Mouse (Mus musculus) CH12.LX (cell line): Measurements from ENCODE around the gene Ifi35. TPM values are rescaled to one million over a fixed set of nuclear protein-coding genes. Genes with fewer than 3 reads are reported as not detected.

ENCODE experiments used
- DNase-seq: peaks from one replicate; pipeline ENCODE4 v3.0.0-alpha.2; 2013; ENCODE audit errors: extremely low read depth
- H3K27ac ChIP-seq: 2 replicates; pipeline ENCODE4 v1.5.1; 2012; ENCODE audit warnings: low read depth, mild to moderate bottlenecking, control low read depth, moderate library complexity; ENCODE audit not compliant: insufficient read depth
- H3K27me3 ChIP-seq: replicated peaks from 2 replicates; pipeline ENCODE3; 2012; ENCODE audit warnings: inconsistent platforms
- H3K36me3 ChIP-seq, 2 experiments: replicated peaks in 1 of 2; 2 replicates each; pipeline versions ENCODE3 to v1.6.1; 2012; ENCODE audit warnings: inconsistent platforms in 1 of 2, low read length in 1 of 2, mild to moderate bottlenecking in 1 of 2, mixed read lengths in 1 of 2, moderate library complexity in 1 of 2; ENCODE audit not compliant: control insufficient read depth in 1 of 2, insufficient read depth in 1 of 2
- H3K4me1 ChIP-seq, 2 experiments: 2 replicates each; pipeline ENCODE4 v1.6.1; 2012; ENCODE audit warnings: inconsistent platforms in 1 of 2, moderate library complexity in 1 of 2; ENCODE audit not compliant: insufficient read depth in 2 of 2, control insufficient read depth in 1 of 2
- H3K4me2 ChIP-seq: 2 replicates; pipeline ENCODE4 v1.6.1; 2012; ENCODE audit warnings: low read depth, mild to moderate bottlenecking, control low read depth; ENCODE audit not compliant: poor library complexity, insufficient read depth, severe bottlenecking
- H3K4me3 ChIP-seq, 3 experiments: fragments of 150-350 bp in 1 of 3; sonication (generic) in 1 of 3; replicated peaks in 1 of 3; 2 replicates each; pipeline versions ENCODE3 to v1.5.1; 2011 to 2012; ENCODE audit warnings: low read depth in 2 of 3, low read length in 2 of 3, mild to moderate bottlenecking in 2 of 3, moderate library complexity in 2 of 3, control low read depth in 1 of 3, improper control_type of control experiment in 1 of 3, inconsistent platforms in 1 of 3, mixed read lengths in 1 of 3; ENCODE audit not compliant: poor library complexity in 1 of 3
- H3K79me2 ChIP-seq: replicated peaks from 2 replicates; pipeline ENCODE4 v1.6.1; 2012; ENCODE audit warnings: mild to moderate bottlenecking, moderate library complexity; ENCODE audit not compliant: control insufficient read depth, poor library complexity, insufficient read depth, severe bottlenecking; ENCODE audit errors: extremely low read depth
- H3K9ac ChIP-seq: 2 replicates; pipeline ENCODE4 v1.6.1; 2012; ENCODE audit warnings: low read depth, mild to moderate bottlenecking, control low read depth, moderate library complexity; ENCODE audit not compliant: insufficient read depth
- H3K9me3 ChIP-seq: replicated peaks from 2 replicates; pipeline ENCODE3; 2012; ENCODE audit warnings: low read length, inconsistent platforms, mixed read lengths
- CHD2 ChIP-seq: IDR thresholded peaks from 2 replicates; pipeline ENCODE4 v1.6.1; 2011; ENCODE audit warnings: low read length, improper control_type of control experiment
- CTCF ChIP-seq, 2 experiments: IDR thresholded peaks in 1 of 2; conservative IDR thresholded peaks in 1 of 2; 2 replicates each; pipeline ENCODE4 v1.5.1; 2011 to 2012; ENCODE audit warnings: low read depth in 2 of 2, low read length in 2 of 2, improper control_type of control experiment in 1 of 2, inconsistent platforms in 1 of 2, mild to moderate bottlenecking in 1 of 2, moderate library complexity in 1 of 2
- ELF1 ChIP-seq: IDR thresholded peaks from 2 replicates; pipeline ENCODE4 v1.6.1; 2014; ENCODE audit warnings: low read depth, mild to moderate bottlenecking, inconsistent platforms, low read length, improper control_type of control experiment
- EP300 ChIP-seq: IDR thresholded peaks from 2 replicates; pipeline ENCODE4 v1.6.1; 2011; ENCODE audit warnings: low read length, improper control_type of control experiment
- GABPA ChIP-seq: IDR thresholded peaks from 2 replicates; pipeline ENCODE4 v1.6.1; 2012; ENCODE audit warnings: low read depth, low read length, improper control_type of control experiment, inconsistent platforms; ENCODE audit not compliant: insufficient replicate concordance
- IRF4 ChIP-seq: IDR thresholded peaks from 2 replicates; pipeline ENCODE4 v1.6.1; 2014; ENCODE audit warnings: low read depth, mild to moderate bottlenecking, inconsistent platforms, low read length, improper control_type of control experiment
- JUND ChIP-seq: conservative IDR thresholded peaks from 2 replicates; pipeline ENCODE4 v1.6.1; 2011; ENCODE audit warnings: low read depth, low read length, improper control_type of control experiment
- KAT2A ChIP-seq: IDR thresholded peaks from 2 replicates; pipeline ENCODE4 v1.6.1; 2012; ENCODE audit warnings: low read length, improper control_type of control experiment, inconsistent platforms; ENCODE audit not compliant: insufficient replicate concordance
- MAX ChIP-seq: IDR thresholded peaks from 2 replicates; pipeline ENCODE4 v1.6.1; 2011; ENCODE audit warnings: low read length, improper control_type of control experiment
- MAZ ChIP-seq: IDR thresholded peaks from 2 replicates; pipeline ENCODE4 v1.6.1; 2012; ENCODE audit warnings: low read depth, mild to moderate bottlenecking, inconsistent platforms, low read length, improper control_type of control experiment, moderate library complexity
- MEF2A ChIP-seq: IDR thresholded peaks from 2 replicates; pipeline ENCODE4 v1.6.1; 2014; ENCODE audit warnings: low read depth, mild to moderate bottlenecking, inconsistent platforms, low read length, improper control_type of control experiment, borderline replicate concordance
- MYC ChIP-seq: IDR thresholded peaks from 2 replicates; pipeline ENCODE4 v1.6.1; 2011; ENCODE audit warnings: low read depth, mild to moderate bottlenecking, improper control_type of control experiment, low read length
- NELFE ChIP-seq: IDR thresholded peaks from 2 replicates; pipeline ENCODE4 v1.6.1; 2011; ENCODE audit warnings: low read depth, low read length, improper control_type of control experiment
- POLR2AphosphoS2 ChIP-seq: IDR thresholded peaks from 2 replicates; pipeline ENCODE4 v1.6.1; 2011; ENCODE audit warnings: low read depth, low read length, improper control_type of control experiment
- RCOR1 ChIP-seq: conservative IDR thresholded peaks from 2 replicates; pipeline ENCODE4 v1.6.1; 2012; ENCODE audit warnings: low read depth, mild to moderate bottlenecking, inconsistent platforms, low read length, improper control_type of control experiment
- SIN3A ChIP-seq: IDR thresholded peaks from 2 replicates; pipeline ENCODE4 v1.6.1; 2012; ENCODE audit warnings: low read length, improper control_type of control experiment, inconsistent platforms
- TCF12 ChIP-seq: IDR thresholded peaks from 2 replicates; pipeline ENCODE4 v1.6.1; 2014; ENCODE audit warnings: low read depth, mild to moderate bottlenecking, inconsistent platforms, low read length, improper control_type of control experiment
- UBTF ChIP-seq: IDR thresholded peaks from 2 replicates; pipeline ENCODE4 v1.6.1; 2012; ENCODE audit warnings: low read depth, mild to moderate bottlenecking, inconsistent platforms, low read length, improper control_type of control experiment, moderate library complexity
- ZKSCAN1 ChIP-seq: IDR thresholded peaks from 2 replicates; pipeline ENCODE4 v1.6.1; 2012; ENCODE audit warnings: low read depth, inconsistent platforms, low read length, improper control_type of control experiment, borderline replicate concordance
- dilution Hi-C: fragments of 300-500 bp; cut with MboI; formaldehyde crosslinking; loops from 2 replicates; pipeline ENCODE4 v1.14.3; 2020; ENCODE audit warnings: low sequenced_read_pairs; ENCODE audit not compliant: extremely low pct_unique_long_range_greater_than_20kb, extremely low pct_ligation_motif_present
- in situ Hi-C: fragments of 300-500 bp; cut with MboI; formaldehyde crosslinking; loops from 3 replicates; pipeline ENCODE4 v1.14.3; 2019; ENCODE audit warnings: low sequenced_read_pairs, low pct_ligation_motif_present, low pct_unique_long_range_greater_than_20kb, mixed read lengths
- polyA plus RNA-seq: library from polyadenylated mRNA; unstranded; fragments of >175 nt; gene quantifications from 2 replicates; pipeline ENCODE4 v1.2.1, GENCODE M21; 2012; ENCODE audit warnings: low read depth; ENCODE audit not compliant: insufficient read length
- total RNA-seq, 2 experiments: library from RNA; depleted of rRNA; stranded (reverse); fragments of 300-350 nt in 1 of 2; fragments of >200 nt in 1 of 2; gene quantifications; 2 replicates each; pipeline ENCODE4 v1.2.3; 2012 to 2014

Ifi35 gene
- total and polyA plus RNA-seq, 3 experiments = 49.3 to 79.1 (median 63.7) TPM

GRCm38 (mm10) chr11:101433396-101433795 lies 14.8 kb upstream of the Ifi35 start:
- Histone ChIP-seq H3K27me3 (no peaks in the 10 kb centered on the region), H3K79me2 (no peaks in the 10 kb centered on the region), H3K4me1 (no peaks in the 10 kb centered on the region), H3K9ac (no peak overlapping the region), H3K27ac (no peak overlapping the region), H3K4me3 (no peak overlapping the region), H3K4me2 (no peak overlapping the region), H3K36me3 (peaks cover 56 to 79% of the 10 kb centered on the region in 2 experiments), H3K9me3 (peaks cover 2% of the 10 kb centered on the region)
- TF ChIP-seq POLR2AphosphoS2 = no peak
- no peak for TF ChIP-seq ZKSCAN1
- no peak for TF ChIP-seq EP300
- TF ChIP-seq MAX = no peak
- no peak for TF ChIP-seq GABPA
- no peak for TF ChIP-seq KAT2A
- no peak for TF ChIP-seq CHD2
- TF ChIP-seq TCF12 = no peak
- TF ChIP-seq JUND = no peak
- TF ChIP-seq MEF2A = no peak
- no peak for TF ChIP-seq UBTF
- no peak for TF ChIP-seq SIN3A
- dilution Hi-C loops = no loop called here
- no peak for DNase-seq
- in situ Hi-C loops = no loop called here

DNA sequence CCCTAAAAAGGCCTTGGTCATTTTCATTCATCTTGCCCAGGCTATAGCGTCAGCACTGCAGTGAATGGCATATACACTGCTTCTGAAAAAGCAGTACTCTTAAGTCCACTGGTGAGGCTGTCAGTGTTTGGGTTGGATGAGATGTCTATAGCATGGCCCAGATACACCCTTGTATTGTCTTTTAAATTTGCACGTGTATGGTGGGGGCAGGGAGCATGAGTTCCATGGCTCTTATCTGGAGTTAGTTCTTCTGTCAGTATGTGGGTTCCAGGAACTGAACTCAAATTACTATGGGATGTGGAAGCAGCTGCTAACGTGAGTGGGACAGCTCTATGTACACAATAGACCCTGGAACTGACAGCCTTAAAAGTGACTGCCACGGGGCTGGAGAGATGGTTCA lies 12.4 kb upstream of the Ifi35 start:
- dilution Hi-C loops = no loop called here

More for the DNA sequence above, 12.4 kb upstream of the Ifi35 start:
- no peaks in the 10 kb centered on the region for H3K4me1 ChIP-seq
- H3K27ac ChIP-seq = no peak overlapping the region
- no peaks in the 10 kb centered on the region for H3K27me3 ChIP-seq
- no peak overlapping the region for H3K4me2 ChIP-seq
- H3K9ac ChIP-seq = no peak overlapping the region
- no peak for DNase-seq
- H3K4me3 ChIP-seq = no peak overlapping the region
- H3K9me3 ChIP-seq = no peaks in the 10 kb centered on the region
- TF ChIP-seq NELFE (no peak), CTCF (conservative IDR thresholded peaks at IDR 0.05 in 1 of 2, IDR thresholded peaks at IDR 0.05 in 1 of 2; ENCODE audit: low read depth in 2 of 2, low read length in 2 of 2) (no peak), RCOR1 (no peak), MAZ (no peak), ELF1 (no peak), MYC (no peak), UBTF (no peak), CHD2 (no peak), IRF4 (no peak)
- H3K79me2 ChIP-seq = no peaks in the 10 kb centered on the region
- in situ Hi-C loops = no loop called here
- peaks cover 45 to 55% of the 10 kb centered on the region in 2 experiments for H3K36me3 ChIP-seq
